Mouse (Mus musculus) retina, postnatal 7 days (tissue): ENCODE data around the gene Bbs4.
"Not testable (repeated sequence)": the region's sequence is repeated elsewhere in the genome, so short reads cannot be mapped to it uniquely, and the experiment has no call there.

ENCODE experiments used
- DNase-seq: peaks from one replicate; pipeline ENCODE4 v3.0.0-alpha.2; 2012; ENCODE audit warnings: low read depth, low spot score

Gene Bbs4

GRCm38 (mm10) chr9:59353253-59353639 lies at the start of gene Bbs4:
Bbs4 (minus strand) TSS chr9:59353508.
- DNase-seq: peak; percentile 85

DNA sequence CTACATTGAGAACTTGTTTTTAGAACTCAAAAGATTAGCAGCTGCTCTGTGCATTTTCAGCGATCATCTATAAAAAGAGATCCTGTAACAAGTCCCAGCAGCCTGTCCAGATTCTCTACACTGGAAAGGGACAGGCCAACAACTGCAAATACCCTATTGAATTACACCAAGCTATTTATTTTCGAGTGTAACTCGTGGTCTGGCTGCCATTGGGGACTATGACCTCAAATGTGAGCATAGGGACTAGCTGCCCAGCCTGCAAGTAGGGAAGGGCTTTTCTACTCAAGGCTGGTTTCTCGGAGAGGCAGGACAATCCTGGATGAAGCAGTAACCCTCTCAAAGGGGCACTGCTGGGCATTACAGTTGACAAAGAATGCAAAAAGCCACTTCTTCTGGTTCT lies 35.8 kb upstream of the Bbs4 start:
- DNase-seq: no peak

- no peak for DNase-seq
Measured at GRCm38 (mm10) chr9:59388311-59388710, 35.0 kb upstream of the Bbs4 start.

GRCm38 (mm10) chr9:59387461-59387860 lies 34.2 kb upstream of the Bbs4 start:
- no peak for DNase-seq

GRCm38 (mm10) chr9:59375626-59376025 lies 22.3 kb upstream of the Bbs4 start:
- DNase-seq: no peak

GRCm38 (mm10) chr9:59369646-59370045 lies 16.3 kb upstream of the Bbs4 start:
- no peak for DNase-seq

DNA sequence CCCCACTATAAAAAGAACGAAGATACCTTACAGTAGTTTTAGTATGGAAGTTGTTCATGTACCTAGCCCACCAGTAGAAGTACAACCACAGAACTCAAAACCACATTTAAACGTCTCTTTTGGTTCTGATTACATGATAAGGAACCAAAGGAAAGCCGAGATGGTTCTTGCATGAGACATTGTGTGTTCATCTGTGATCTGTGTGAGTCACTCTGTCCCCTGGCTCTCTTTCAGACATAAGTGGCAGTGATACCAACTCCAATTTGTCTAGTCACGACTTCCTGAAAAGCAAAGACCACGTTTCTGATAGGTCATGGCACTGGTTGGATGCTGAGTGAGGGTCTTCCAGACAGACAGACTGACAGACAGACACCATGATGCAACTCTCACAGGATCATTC lies 15.9 kb upstream of the Bbs4 start:
- DNase-seq: no peak

GRCm38 (mm10) chr9:59360487-59360886 lies 7.2 kb upstream of the Bbs4 start:
- DNase-seq: not testable (repeated sequence)

DNA sequence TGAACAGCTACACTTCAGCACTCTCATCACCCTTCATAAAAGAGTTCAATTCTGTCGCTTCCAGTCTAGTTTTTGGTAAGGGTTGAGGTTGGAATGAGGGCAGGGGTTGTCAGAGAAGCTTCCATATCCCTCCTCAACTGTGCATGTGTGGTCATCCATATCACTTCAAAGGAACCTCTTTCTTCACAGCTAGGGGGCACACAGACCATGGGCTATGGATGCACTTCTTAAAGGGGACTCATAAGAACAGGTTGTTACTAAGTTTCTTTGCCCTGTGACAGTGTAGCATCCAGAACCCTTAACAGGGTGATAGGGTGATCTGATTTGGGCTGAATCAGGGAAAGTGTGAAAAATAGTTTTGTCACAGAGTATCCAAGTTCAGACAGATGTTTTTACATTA lies 4.7 kb upstream of the Bbs4 start:
- not testable (repeated sequence) for DNase-seq

GRCm38 (mm10) chr9:59352586-59353252 lies 589 bp downstream of the Bbs4 start:
- no peak for DNase-seq

DNA sequence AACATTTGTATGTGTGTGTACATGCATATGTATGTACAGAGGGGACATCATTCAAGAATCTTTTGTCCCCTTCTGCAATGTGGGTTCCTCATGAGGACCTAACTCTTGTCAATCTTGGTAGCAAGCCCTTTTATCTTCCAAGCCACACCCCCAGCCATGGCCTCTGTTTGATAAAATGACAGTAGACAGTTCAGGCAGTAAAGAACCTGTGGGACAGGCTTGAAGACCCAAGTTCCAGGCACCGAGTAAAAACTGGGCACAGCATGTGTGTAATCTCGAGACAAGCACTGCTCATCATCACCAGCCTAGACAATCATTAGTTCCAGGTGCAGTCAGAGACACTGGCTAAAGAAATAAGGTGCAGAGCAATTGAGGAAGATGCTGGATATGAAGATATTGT lies 7.1 kb downstream of the Bbs4 start:
- DNase-seq: no peak

- no peak for DNase-seq
Measured at GRCm38 (mm10) chr9:59340002-59340401, 13.3 kb downstream of the Bbs4 start.

DNA sequence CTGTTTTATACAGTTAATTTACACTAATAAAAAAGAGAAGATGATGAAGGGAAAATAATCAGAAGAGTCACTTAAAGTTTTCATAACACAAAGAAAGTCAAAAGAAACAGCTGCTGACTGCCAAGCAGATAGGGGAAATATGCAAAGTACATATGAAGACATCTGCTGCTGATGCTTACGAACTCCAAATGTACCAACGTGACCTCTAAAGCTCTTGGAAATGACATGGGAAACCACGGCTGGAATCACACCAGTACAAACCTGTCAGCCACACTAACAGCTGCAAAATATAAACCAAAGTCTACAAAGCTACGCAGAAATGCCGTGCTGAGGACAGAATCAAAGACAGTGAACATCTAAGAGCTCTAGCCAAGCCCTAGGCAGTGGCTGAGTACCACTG lies 14.2 kb downstream of the Bbs4 start:
- DNase-seq: no peak

DNA sequence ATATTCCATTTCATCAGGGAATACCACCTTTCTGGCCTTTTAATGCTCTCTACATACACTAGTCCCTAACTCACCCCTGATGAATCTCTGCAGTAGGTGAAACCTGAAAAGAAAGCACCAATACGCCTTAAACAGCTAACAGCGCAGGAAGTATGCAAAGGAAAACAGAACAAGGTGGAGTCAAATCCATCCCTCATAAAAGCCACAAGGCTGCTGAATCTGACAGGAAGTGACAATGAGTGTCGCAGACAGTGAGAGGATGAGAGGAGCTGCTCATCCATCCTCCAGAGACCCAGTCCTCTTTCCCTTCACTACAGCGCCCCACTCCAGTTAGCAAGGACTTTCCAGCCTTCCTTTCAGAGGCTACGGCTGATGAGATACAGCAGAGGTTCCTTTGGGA lies 14.9 kb downstream of the Bbs4 start:
- no peak for DNase-seq

DNA sequence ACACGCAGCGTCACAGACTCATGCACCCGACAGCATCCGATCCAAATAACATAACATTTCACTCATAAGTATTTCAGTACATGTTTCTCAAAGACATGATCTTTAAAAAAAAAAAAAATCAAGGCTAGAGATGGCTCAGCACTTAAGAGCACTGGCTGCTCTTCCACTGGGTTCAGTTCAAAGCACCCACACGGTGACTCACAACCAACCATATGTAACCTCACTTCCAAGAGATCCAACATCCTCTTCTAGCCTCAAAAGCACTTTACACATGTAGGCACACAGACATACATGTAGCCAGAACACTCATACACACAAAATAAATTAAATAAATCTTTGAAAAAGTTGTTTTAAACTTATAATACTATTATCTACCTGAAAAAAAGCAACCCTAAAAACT lies 15.4 kb downstream of the Bbs4 start:
- DNase-seq: no peak

- no peak for DNase-seq
Measured at GRCm38 (mm10) chr9:59336539-59336938, 16.8 kb downstream of the Bbs4 start.

GRCm38 (mm10) chr9:59330055-59330454 lies 23.3 kb downstream of the Bbs4 start:
- DNase-seq: no peak

- DNase-seq: no peak
Measured at GRCm38 (mm10) chr9:59324351-59324750, 29.0 kb downstream of the Bbs4 start.

DNA sequence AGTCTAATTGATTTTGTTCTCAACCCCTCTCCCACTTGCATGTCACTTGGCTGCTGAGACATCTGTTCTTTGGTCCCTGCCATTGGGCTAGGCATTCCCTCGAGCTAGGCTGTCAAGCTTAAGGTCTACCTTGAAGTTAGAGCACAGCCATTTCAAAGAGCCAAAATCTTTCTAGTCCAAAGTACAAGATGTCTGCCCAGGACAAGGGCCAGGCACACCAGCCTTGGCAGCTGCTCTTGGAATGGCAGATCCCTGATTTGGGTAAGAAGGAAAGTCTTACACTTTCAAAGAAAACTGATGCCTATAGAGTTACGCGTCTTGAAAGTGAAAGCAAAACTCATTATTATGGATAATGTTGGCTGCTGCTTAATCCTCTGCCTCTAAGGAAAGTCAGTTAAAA lies 37.1 kb downstream of the Bbs4 start:
- DNase-seq: no peak

- DNase-seq: no peak
Measured at GRCm38 (mm10) chr9:59311284-59311670, 42.0 kb downstream of the Bbs4 start.

- no peak for DNase-seq
Measured at GRCm38 (mm10) chr9:59310582-59311283, 42.6 kb downstream of the Bbs4 start.

GRCm38 (mm10) chr9:59307890-59308289 lies 45.4 kb downstream of the Bbs4 start:
- no peak for DNase-seq

DNA sequence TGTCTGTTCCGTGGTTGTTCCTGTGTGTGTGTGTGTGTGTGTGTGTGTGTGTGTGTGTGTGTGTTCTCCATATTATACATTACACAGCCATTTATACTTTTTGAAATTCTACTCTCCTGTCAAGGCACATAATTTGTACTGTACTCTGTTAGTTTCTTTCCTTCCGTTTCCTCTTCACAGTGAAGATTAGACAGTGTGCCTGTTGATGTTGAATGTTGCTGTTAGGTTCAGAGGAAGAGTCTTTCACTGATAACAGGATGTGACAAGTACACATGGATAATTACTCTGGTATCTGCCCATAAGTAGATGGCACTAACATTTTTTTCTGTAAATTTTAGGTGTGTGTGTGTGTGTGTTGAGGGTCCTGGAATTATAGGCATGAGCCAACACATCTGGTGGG lies 56.9 kb downstream of the Bbs4 start:
- DNase-seq: no peak

GRCm38 (mm10) chr9:59292493-59292875 lies 60.8 kb downstream of the Bbs4 start:
- DNase-seq: no peak
